Mouse (Mus musculus): ENCODE results near the gene Fgfr2.

GRCm38 (mm10) chr7:130304642-130305041 is 2818.5 kb downstream of the Fgfr2 start:
- no peak for TF ChIP-seq POLR2A (IDR thresholded peaks at IDR 0.05; ENCODE audit: borderline replicate concordance, extremely low read depth, insufficient read depth, insufficient read length, poor library complexity, severe bottlenecking)
- no peak for TF ChIP-seq CTCF (IDR thresholded peaks at IDR 0.05; ENCODE audit: borderline replicate concordance, extremely low read depth, insufficient read depth, insufficient read length)

All from brain, embryonic 14.5 days (tissue).